Mouse (Mus musculus) intestine, embryonic 16.5 days (tissue): Measurements from ENCODE around the gene Pom121l2. TPM values are rescaled to one million over a fixed set of nuclear protein-coding genes. Genes with fewer than 3 reads are reported as not detected.
A peak's percentile ranks its signal among the peaks of the same experiment; 100 is the strongest.

Source experiments
- ATAC-seq: fragments of 200-750 bp; cut with Nextera tagmentation; 2 replicates; pipeline ENCODE4 v1.8.0; 2017; ENCODE audit warnings: moderate TSS enrichment, moderate library complexity
- H3K27ac ChIP-seq: fragments of 300-500 bp; sonication (generic); 2 replicates; pipeline ENCODE4 v1.5.1; 2014; ENCODE audit warnings: mild to moderate bottlenecking, low read length
- H3K27me3 ChIP-seq: fragments of 300-500 bp; sonication (generic); replicated peaks from 2 replicates; pipeline ENCODE4 v1.6.1; 2014; ENCODE audit warnings: low read length, control low read depth, mixed read lengths; ENCODE audit not compliant: control insufficient read depth, insufficient read depth
- H3K36me3 ChIP-seq: fragments of 300-500 bp; sonication (generic); 2 replicates; pipeline ENCODE4 v1.6.1; 2014; ENCODE audit warnings: low read length, control low read depth; ENCODE audit not compliant: control insufficient read depth, insufficient read depth
- H3K4me1 ChIP-seq: fragments of 300-500 bp; sonication (generic); 2 replicates; pipeline ENCODE4 v1.6.1; 2014; ENCODE audit warnings: low read length, control low read depth, mixed read lengths; ENCODE audit not compliant: control insufficient read depth, insufficient read depth
- H3K4me2 ChIP-seq: fragments of 300-500 bp; sonication (generic); 2 replicates; pipeline ENCODE4 v1.6.1; 2014; ENCODE audit warnings: low read depth, low read length, control low read depth
- H3K4me3 ChIP-seq: fragments of 300-500 bp; sonication (generic); 2 replicates; pipeline ENCODE4 v1.5.1; 2014; ENCODE audit warnings: mild to moderate bottlenecking, low read length
- H3K9ac ChIP-seq: fragments of 300-500 bp; sonication (generic); 2 replicates; pipeline ENCODE4 v1.6.1; 2014; ENCODE audit warnings: low read depth, low read length
- H3K9me3 ChIP-seq: fragments of 300-500 bp; sonication (generic); 2 replicates; pipeline ENCODE4 v1.6.1; 2016; ENCODE audit warnings: low read length, control low read depth; ENCODE audit not compliant: control insufficient read depth
- WGBS: fragments of 180-500 bp; shearing (Covaris S2); extraction: QIAGEN DNeasy Blood & Tissue Kit; methylation state at CpG from one replicate; pipeline ENCODE4 v1.1.7; 2014; 5-methylcytosine and 5-hydroxymethylcytosine counted together
- polyA plus RNA-seq: library from polyadenylated mRNA; unstranded; fragments of >200 nt; fragmentation: Nextera tagmentation; extraction: Ambion mirVana; gene quantifications from 2 replicates; pipeline ENCODE4 v1.2.1, GENCODE M21; 2015

The Pom121l2 gene
- polyA plus RNA-seq, 1 experiment from 2014 or later = not detected

GRCm38 (mm10) chr13:21984486-21984885, 3.5 kb downstream of the Pom121l2 start:
- ATAC-seq = no peak
- H3K27me3 ChIP-seq = peaks cover 38% of the 10 kb centered on the region
- H3K4me1 ChIP-seq = peaks cover 11% of the 10 kb centered on the region
- H3K9ac ChIP-seq = no peak overlapping the region
- H3K4me3 ChIP-seq = no peak overlapping the region
- no peak overlapping the region for H3K4me2 ChIP-seq
- H3K9me3 ChIP-seq = no peaks in the 10 kb centered on the region
- H3K36me3 ChIP-seq = no peaks in the 10 kb centered on the region
- no peak overlapping the region for H3K27ac ChIP-seq
- WGBS = 84% methylated on average over 2 of the region's 2 CpGs

- WGBS = 87% methylated on average over 5 of the region's 5 CpGs
- peaks cover 14% of the 10 kb centered on the region; the same call in 1 of the 2 replicates for H3K27me3 ChIP-seq
Measured at GRCm38 (mm10) chr13:21992550-21992949, 11.6 kb downstream of the Pom121l2 start.

GRCm38 (mm10) chr13:21993957-21994738, 13.2 kb downstream of the Pom121l2 start:
- H3K4me1 ChIP-seq = no peaks in the 10 kb centered on the region
- peaks cover 27% of the 10 kb centered on the region for H3K27me3 ChIP-seq
- H3K4me2 ChIP-seq = peak overlapping the region; percentile 13; the same call in 1 of the 2 replicates
- H3K4me3 ChIP-seq = peak overlapping the region; percentile 28; the same call in 1 of the 2 replicates
- no peak overlapping the region for H3K9ac ChIP-seq
- no peaks in the 10 kb centered on the region for H3K9me3 ChIP-seq
- ATAC-seq = peak; percentile 53; the same call in 1 of the 2 replicates
- 4% methylated on average over 22 of the region's 22 CpGs for WGBS
- H3K36me3 ChIP-seq = no peaks in the 10 kb centered on the region
- H3K27ac ChIP-seq = no peak overlapping the region

More at GRCm38 (mm10) chr13:21992550-21992949, 11.6 kb downstream of the Pom121l2 start:
- ATAC-seq = no peak
- no peaks in the 10 kb centered on the region for H3K36me3 ChIP-seq
- H3K27ac ChIP-seq = no peak overlapping the region
- no peak overlapping the region for H3K4me2 ChIP-seq
- no peak overlapping the region for H3K9ac ChIP-seq
- no peaks in the 10 kb centered on the region for H3K9me3 ChIP-seq
- no peaks in the 10 kb centered on the region for H3K4me1 ChIP-seq
- H3K4me3 ChIP-seq = no peak overlapping the region

- peak overlapping the region; percentile 49 for H3K4me3 ChIP-seq
- H3K27me3 ChIP-seq = peaks cover 29% of the 10 kb centered on the region
- no peak overlapping the region for H3K27ac ChIP-seq
- H3K4me1 ChIP-seq = no peaks in the 10 kb centered on the region
- peak overlapping the region; percentile 55 for H3K4me2 ChIP-seq
- WGBS = 4% methylated on average over 8 of the region's 8 CpGs
- no peak for ATAC-seq
- H3K36me3 ChIP-seq = no peaks in the 10 kb centered on the region
- no peaks in the 10 kb centered on the region for H3K9me3 ChIP-seq
- no peak overlapping the region for H3K9ac ChIP-seq
Measured at GRCm38 (mm10) chr13:21994896-21995295, 13.9 kb downstream of the Pom121l2 start.

- Histone ChIP-seq H3K27me3 (peaks cover 34% of the 10 kb centered on the region), H3K9me3 (no peaks in the 10 kb centered on the region), H3K4me1 (no peaks in the 10 kb centered on the region), H3K4me3 (peak overlapping the region; percentile 49), H3K4me2 (peak overlapping the region; percentile 55), H3K9ac (no peak overlapping the region), H3K27ac (no peak overlapping the region), H3K36me3 (no peaks in the 10 kb centered on the region)
- ATAC-seq = peak; percentile 81
- 1% methylated on average over 21 of the region's 21 CpGs for WGBS
Measured at GRCm38 (mm10) chr13:21995331-21995914, 14.4 kb downstream of the Pom121l2 start.

GRCm38 (mm10) chr13:21996101-21996839, 15.3 kb downstream of the Pom121l2 start:
- no peak overlapping the region for H3K9ac ChIP-seq
- H3K4me3 ChIP-seq = peak overlapping the region; percentile 49
- H3K36me3 ChIP-seq = no peaks in the 10 kb centered on the region
- peaks cover 41% of the 10 kb centered on the region for H3K27me3 ChIP-seq
- WGBS = 5% methylated on average over 12 of the region's 12 CpGs
- H3K9me3 ChIP-seq = no peaks in the 10 kb centered on the region
- ATAC-seq = 0 out of 2 replicates have a peak, but pooled peaks have one; percentile 29
- H3K4me2 ChIP-seq = peak overlapping the region; percentile 55
- H3K4me1 ChIP-seq = no peaks in the 10 kb centered on the region
- no peak overlapping the region for H3K27ac ChIP-seq

GRCm38 (mm10) chr13:21996840-21997185, 15.8 kb downstream of the Pom121l2 start:
- 3% methylated on average over 13 of the region's 13 CpGs for WGBS
- ATAC-seq = no peak
- Histone ChIP-seq H3K4me2 (peak overlapping the region; percentile 55), H3K9me3 (no peaks in the 10 kb centered on the region), H3K27me3 (peaks cover 46% of the 10 kb centered on the region), H3K4me1 (no peaks in the 10 kb centered on the region), H3K9ac (no peak overlapping the region), H3K36me3 (no peaks in the 10 kb centered on the region), H3K4me3 (peak overlapping the region; percentile 41), H3K27ac (no peak overlapping the region)

GRCm38 (mm10) chr13:21997201-21997820, 16.3 kb downstream of the Pom121l2 start:
- no peak for ATAC-seq
- Histone ChIP-seq H3K4me3 (peak overlapping the region; percentile 41), H3K36me3 (no peaks in the 10 kb centered on the region), H3K4me2 (peak overlapping the region; percentile 55), H3K27ac (no peak overlapping the region), H3K9ac (no peak overlapping the region), H3K4me1 (no peaks in the 10 kb centered on the region), H3K27me3 (peaks cover 51% of the 10 kb centered on the region), H3K9me3 (no peaks in the 10 kb centered on the region)
- WGBS = 2% methylated on average over 21 of the region's 21 CpGs

- 7% methylated on average over 4 of the region's 4 CpGs for WGBS
- H3K27me3 ChIP-seq = peaks cover 56% of the 10 kb centered on the region
- H3K4me3 ChIP-seq = 0 out of 2 replicates have a peak overlapping the region, but pooled peaks have one; percentile 41
- H3K4me2 ChIP-seq = no peak overlapping the region
- ATAC-seq = no peak
- H3K36me3 ChIP-seq = no peaks in the 10 kb centered on the region
- no peak overlapping the region for H3K9ac ChIP-seq
- H3K4me1 ChIP-seq = no peaks in the 10 kb centered on the region
- no peaks in the 10 kb centered on the region for H3K9me3 ChIP-seq
- H3K27ac ChIP-seq = no peak overlapping the region
Measured at GRCm38 (mm10) chr13:21997821-21998220, 16.8 kb downstream of the Pom121l2 start.
